Mouse (Mus musculus) myocyte (in vitro differentiated cells): ENCODE results near the gene Anks1b.

Source experiments
- CEBPB ChIP-seq: IDR thresholded peaks from 2 replicates; pipeline ENCODE4 v1.6.1; 2011; ENCODE audit warnings: mild to moderate bottlenecking, moderate library complexity; ENCODE audit not compliant: poor library complexity, insufficient read depth, severe bottlenecking
- E2F4 ChIP-seq: IDR thresholded peaks from one replicate; pipeline ENCODE4 v1.6.1; 2011; ENCODE audit warnings: mild to moderate bottlenecking, control low read depth, moderate library complexity; ENCODE audit not compliant: insufficient read depth
- MAX ChIP-seq: IDR thresholded peaks from one replicate; pipeline ENCODE4 v1.6.1; 2011; ENCODE audit warnings: low read depth, mild to moderate bottlenecking, control low read depth
- MYOD1 ChIP-seq, 3 experiments: IDR thresholded peaks; one replicate each; pipeline ENCODE4 v1.6.1; 2011; ENCODE audit warnings: control low read depth in 2 of 3, low read depth in 2 of 3, mild to moderate bottlenecking in 2 of 3, moderate library complexity in 1 of 3; ENCODE audit not compliant: insufficient read length in 2 of 3, control insufficient read depth in 1 of 3
- MYOG ChIP-seq, 3 experiments: IDR thresholded peaks; one replicate each; pipeline ENCODE4 v1.6.1; 2011; ENCODE audit warnings: control low read depth in 2 of 3, low read depth in 2 of 3, mild to moderate bottlenecking in 2 of 3; ENCODE audit not compliant: insufficient read length in 2 of 3, control insufficient read depth in 1 of 3, insufficient read depth in 1 of 3
- POLR2A ChIP-seq: IDR thresholded peaks from one replicate; pipeline ENCODE4 v1.6.1; 2011; ENCODE audit warnings: low read depth, mild to moderate bottlenecking, control low read depth, moderate library complexity; ENCODE audit not compliant: insufficient read length
- POLR2AphosphoS2 ChIP-seq: IDR thresholded peaks from one replicate; pipeline ENCODE4 v1.6.1; 2011; ENCODE audit warnings: low read depth, control low read depth; ENCODE audit not compliant: insufficient read length
- REST ChIP-seq: IDR thresholded peaks from one replicate; pipeline ENCODE4 v1.6.1; 2011; ENCODE audit warnings: mild to moderate bottlenecking, control low read depth, moderate library complexity; ENCODE audit not compliant: insufficient read depth, insufficient read length
- SRF ChIP-seq: IDR thresholded peaks from one replicate; pipeline ENCODE4 v1.6.1; 2011; ENCODE audit warnings: low read depth; ENCODE audit not compliant: control insufficient read depth, insufficient read length
- TCF12 ChIP-seq: IDR thresholded peaks from one replicate; pipeline ENCODE4 v1.6.1; 2011; ENCODE audit warnings: mild to moderate bottlenecking, control low read depth; ENCODE audit not compliant: poor library complexity, insufficient read depth, severe bottlenecking
- TCF3 ChIP-seq: IDR thresholded peaks from one replicate; pipeline ENCODE4 v1.6.1; 2011; ENCODE audit warnings: low read depth, control low read depth; ENCODE audit not compliant: insufficient read length
- USF1 ChIP-seq: IDR thresholded peaks from one replicate; pipeline ENCODE4 v1.6.1; 2011; ENCODE audit warnings: low read depth, mild to moderate bottlenecking, control low read depth, moderate library complexity

DNA sequence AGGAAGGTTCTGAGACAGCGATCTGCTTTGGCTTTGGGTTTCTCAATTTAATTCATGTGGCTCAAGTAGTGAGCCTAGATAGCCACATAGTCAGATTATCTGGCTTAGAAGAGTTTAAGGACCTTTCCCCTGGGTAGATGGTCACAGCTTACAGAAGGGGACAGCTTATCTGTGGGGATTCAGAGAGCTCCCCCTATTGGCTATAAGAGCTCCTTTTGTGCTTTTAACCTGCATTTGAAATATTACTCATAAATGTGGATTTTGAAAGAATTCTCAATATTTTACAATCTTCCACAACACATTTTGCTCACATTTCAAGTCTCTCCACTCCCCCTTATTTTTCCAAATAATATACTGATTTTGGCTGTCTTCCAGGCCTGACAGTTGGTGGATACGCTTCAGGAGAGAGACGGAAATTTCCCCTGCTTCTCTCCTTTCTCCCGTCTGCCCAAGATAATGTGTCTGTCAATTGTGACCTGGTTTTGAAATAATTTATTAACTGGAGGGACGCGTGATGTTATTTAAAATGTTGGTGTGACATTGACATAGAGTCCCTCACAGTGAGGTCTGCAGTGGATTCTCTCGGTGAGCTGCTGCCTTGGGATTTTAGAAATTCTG is 29.5 kb downstream of the Anks1b start:
- TF ChIP-seq MYOD1 (IDR thresholded peaks at IDR 0.05; ENCODE audit: control insufficient read depth in 1 of 3, insufficient read length in 2 of 3, low read depth in 2 of 3) (no peak), MAX (no peak), REST (no peak), E2F4 (no peak), USF1 (no peak), POLR2A (no peak), CEBPB (no peak), TCF12 (no peak), SRF (no peak), MYOG (IDR thresholded peaks at IDR 0.05; ENCODE audit: control insufficient read depth in 1 of 3, insufficient read depth in 1 of 3, insufficient read length in 2 of 3, low read depth in 2 of 3) (no peak), POLR2AphosphoS2 (no peak), TCF3 (no peak)
